Mouse (Mus musculus) intestine, embryonic 16.5 days (tissue): Measurements from ENCODE around the gene C1qtnf2. TPM values are rescaled to one million over a fixed set of nuclear protein-coding genes. Genes with fewer than 3 reads are reported as not detected.
A peak's percentile ranks its signal among the peaks of the same experiment; 100 is the strongest.

Experiments
- ATAC-seq: fragments of 200-750 bp; cut with Nextera tagmentation; 2 replicates; pipeline ENCODE4 v1.8.0; 2017; ENCODE audit warnings: moderate TSS enrichment, moderate library complexity
- H3K27ac ChIP-seq: fragments of 300-500 bp; sonication (generic); 2 replicates; pipeline ENCODE4 v1.5.1; 2014; ENCODE audit warnings: mild to moderate bottlenecking, low read length
- H3K27me3 ChIP-seq: fragments of 300-500 bp; sonication (generic); replicated peaks from 2 replicates; pipeline ENCODE4 v1.6.1; 2014; ENCODE audit warnings: low read length, control low read depth, mixed read lengths; ENCODE audit not compliant: control insufficient read depth, insufficient read depth
- H3K36me3 ChIP-seq: fragments of 300-500 bp; sonication (generic); 2 replicates; pipeline ENCODE4 v1.6.1; 2014; ENCODE audit warnings: low read length, control low read depth; ENCODE audit not compliant: control insufficient read depth, insufficient read depth
- H3K4me1 ChIP-seq: fragments of 300-500 bp; sonication (generic); 2 replicates; pipeline ENCODE4 v1.6.1; 2014; ENCODE audit warnings: low read length, control low read depth, mixed read lengths; ENCODE audit not compliant: control insufficient read depth, insufficient read depth
- H3K4me2 ChIP-seq: fragments of 300-500 bp; sonication (generic); 2 replicates; pipeline ENCODE4 v1.6.1; 2014; ENCODE audit warnings: low read depth, low read length, control low read depth
- H3K4me3 ChIP-seq: fragments of 300-500 bp; sonication (generic); 2 replicates; pipeline ENCODE4 v1.5.1; 2014; ENCODE audit warnings: mild to moderate bottlenecking, low read length
- H3K9ac ChIP-seq: fragments of 300-500 bp; sonication (generic); 2 replicates; pipeline ENCODE4 v1.6.1; 2014; ENCODE audit warnings: low read depth, low read length
- H3K9me3 ChIP-seq: fragments of 300-500 bp; sonication (generic); 2 replicates; pipeline ENCODE4 v1.6.1; 2016; ENCODE audit warnings: low read length, control low read depth; ENCODE audit not compliant: control insufficient read depth
- WGBS: fragments of 180-500 bp; shearing (Covaris S2); extraction: QIAGEN DNeasy Blood & Tissue Kit; methylation state at CpG from one replicate; pipeline ENCODE4 v1.1.7; 2014; 5-methylcytosine and 5-hydroxymethylcytosine counted together
- polyA plus RNA-seq: library from polyadenylated mRNA; unstranded; fragments of >200 nt; fragmentation: Nextera tagmentation; extraction: Ambion mirVana; gene quantifications from 2 replicates; pipeline ENCODE4 v1.2.1, GENCODE M21; 2015

Gene C1qtnf2
- polyA plus RNA-seq, 1 experiment from 2014 or later: 7.0 TPM

GRCm38 (mm10) chr11:43443183-43443582 lies 30.9 kb upstream of the C1qtnf2 start:
- H3K9ac ChIP-seq: no peak overlapping the region
- no peak overlapping the region for H3K27ac ChIP-seq
- no peaks in the 10 kb centered on the region for H3K4me1 ChIP-seq
- H3K27me3 ChIP-seq: no peaks in the 10 kb centered on the region
- H3K9me3 ChIP-seq: no peaks in the 10 kb centered on the region
- peaks cover 24% of the 10 kb centered on the region for H3K36me3 ChIP-seq
- H3K4me2 ChIP-seq: no peak overlapping the region
- ATAC-seq: no peak
- WGBS: 93% methylated on average over 13 of the region's 13 CpGs
- H3K4me3 ChIP-seq: no peak overlapping the region

- Histone ChIP-seq H3K4me1 (no peaks in the 10 kb centered on the region), H3K4me2 (no peak overlapping the region), H3K4me3 (no peak overlapping the region), H3K36me3 (peaks cover 10% of the 10 kb centered on the region), H3K9me3 (no peaks in the 10 kb centered on the region), H3K27ac (no peak overlapping the region), H3K27me3 (no peaks in the 10 kb centered on the region), H3K9ac (no peak overlapping the region)
- no peak for ATAC-seq
- WGBS: 78% methylated on average over 2 of the region's 2 CpGs
These were observed 24.2 kb upstream of the C1qtnf2 start for GRCm38 (mm10) chr11:43449916-43450315.

GRCm38 (mm10) chr11:43451322-43451721 lies 22.8 kb upstream of the C1qtnf2 start:
- Histone ChIP-seq H3K4me3 (no peak overlapping the region), H3K9me3 (no peaks in the 10 kb centered on the region), H3K9ac (no peak overlapping the region), H3K4me1 (no peaks in the 10 kb centered on the region), H3K4me2 (no peak overlapping the region), H3K36me3 (peaks cover 4% of the 10 kb centered on the region), H3K27me3 (no peaks in the 10 kb centered on the region), H3K27ac (no peak overlapping the region)
- 63% methylated on average over 4 of the region's 4 CpGs for WGBS
- ATAC-seq: no peak

GRCm38 (mm10) chr11:43452266-43452665 lies 21.8 kb upstream of the C1qtnf2 start:
- Histone ChIP-seq H3K9me3 (no peaks in the 10 kb centered on the region), H3K4me2 (no peak overlapping the region), H3K27me3 (no peaks in the 10 kb centered on the region), H3K27ac (no peak overlapping the region), H3K4me1 (no peaks in the 10 kb centered on the region), H3K9ac (no peak overlapping the region), H3K4me3 (no peak overlapping the region), H3K36me3 (peaks cover 2% of the 10 kb centered on the region)
- 46% methylated on average over 2 of the region's 2 CpGs for WGBS
- ATAC-seq: no peak

GRCm38 (mm10) chr11:43463204-43463603 lies 10.9 kb upstream of the C1qtnf2 start:
- no peak overlapping the region for H3K4me2 ChIP-seq
- 94% methylated on average over 25 of the region's 25 CpGs for WGBS
- H3K27ac ChIP-seq: no peak overlapping the region
- H3K27me3 ChIP-seq: no peaks in the 10 kb centered on the region
- no peak overlapping the region for H3K9ac ChIP-seq
- no peaks in the 10 kb centered on the region for H3K36me3 ChIP-seq
- no peak overlapping the region for H3K4me3 ChIP-seq
- no peak for ATAC-seq
- no peaks in the 10 kb centered on the region for H3K4me1 ChIP-seq
- no peaks in the 10 kb centered on the region for H3K9me3 ChIP-seq

GRCm38 (mm10) chr11:43470118-43470517 lies 4.0 kb upstream of the C1qtnf2 start:
- H3K4me1 ChIP-seq: peaks cover 18% of the 10 kb centered on the region
- H3K27ac ChIP-seq: peak overlapping the region; percentile 66
- WGBS: 35% methylated on average over 5 of the region's 5 CpGs
- no peak overlapping the region for H3K4me3 ChIP-seq
- no peaks in the 10 kb centered on the region for H3K9me3 ChIP-seq
- no peak overlapping the region for H3K9ac ChIP-seq
- H3K4me2 ChIP-seq: no peak overlapping the region
- no peaks in the 10 kb centered on the region for H3K27me3 ChIP-seq
- no peak for ATAC-seq
- no peaks in the 10 kb centered on the region for H3K36me3 ChIP-seq

GRCm38 (mm10) chr11:43470881-43471820 lies 2.9 kb upstream of the C1qtnf2 start:
- Histone ChIP-seq H3K36me3 (no peaks in the 10 kb centered on the region), H3K27me3 (no peaks in the 10 kb centered on the region), H3K4me2 (no peak overlapping the region), H3K27ac (no peak overlapping the region), H3K4me3 (no peak overlapping the region), H3K9me3 (no peaks in the 10 kb centered on the region), H3K9ac (no peak overlapping the region), H3K4me1 (peaks cover 18% of the 10 kb centered on the region)
- ATAC-seq: no peak
- WGBS: 73% methylated on average over 6 of the region's 6 CpGs

GRCm38 (mm10) chr11:43473115-43473514 lies 961 bp upstream of the C1qtnf2 start:
- no peaks in the 10 kb centered on the region for H3K9me3 ChIP-seq
- WGBS: 61% methylated on average over 1 of the region's 1 CpGs
- no peaks in the 10 kb centered on the region for H3K27me3 ChIP-seq
- H3K36me3 ChIP-seq: no peaks in the 10 kb centered on the region
- H3K4me2 ChIP-seq: no peak overlapping the region
- ATAC-seq: no peak
- H3K4me3 ChIP-seq: no peak overlapping the region
- no peak overlapping the region for H3K27ac ChIP-seq
- peaks cover 18% of the 10 kb centered on the region for H3K4me1 ChIP-seq
- no peak overlapping the region for H3K9ac ChIP-seq

- Histone ChIP-seq H3K4me1 (peaks cover 18% of the 10 kb centered on the region), H3K9ac (peak overlapping the region; percentile 51), H3K4me3 (peak overlapping the region; percentile 40), H3K36me3 (no peaks in the 10 kb centered on the region), H3K4me2 (peak overlapping the region; percentile 83), H3K27me3 (no peaks in the 10 kb centered on the region), H3K27ac (no peak overlapping the region), H3K9me3 (no peaks in the 10 kb centered on the region)
- WGBS: 39% methylated on average over 15 of the region's 15 CpGs
- ATAC-seq: peak; percentile 45
These were observed 346 bp upstream of the C1qtnf2 start for GRCm38 (mm10) chr11:43473635-43474224.
